Comparison of ENCODE assay signal across 8 mouse cellular contexts in the genomic region with DNA sequence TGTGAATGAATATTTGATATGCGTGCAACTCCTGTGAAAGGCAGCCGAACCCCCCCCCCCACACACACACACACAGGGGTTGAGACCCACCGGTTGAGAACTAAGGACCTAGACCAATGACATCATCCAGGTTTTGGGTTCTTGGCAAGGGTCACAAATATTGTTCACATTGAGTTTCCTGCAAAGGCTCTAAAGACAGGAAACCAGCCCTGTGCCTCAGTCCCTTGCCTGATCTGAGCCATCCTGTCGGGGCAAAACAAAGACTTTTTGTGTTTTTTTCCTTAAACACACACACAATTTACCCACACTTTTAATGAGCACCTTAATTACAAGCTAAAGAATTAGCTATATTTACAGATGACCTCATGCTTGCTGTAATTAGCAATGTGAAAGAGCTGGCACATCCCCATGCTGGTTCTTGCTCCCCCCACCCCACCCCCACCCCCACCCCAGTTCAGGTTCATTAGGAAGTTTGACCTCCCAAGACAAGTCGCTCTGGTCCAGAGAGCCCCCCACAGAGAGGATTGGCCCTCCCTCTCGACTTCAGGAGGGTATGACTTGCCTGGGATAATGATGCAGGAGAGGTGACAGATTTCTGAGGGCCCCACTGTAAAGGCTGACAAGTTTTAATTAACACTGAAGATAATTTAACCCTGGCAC. TPM values are rescaled to one million over a fixed set of nuclear protein-coding genes. Genes with fewer than 3 reads are reported as not detected.
DNase-seq lines count a peak whose midpoint lies in the region; ATAC-seq and TF ChIP-seq lines count a peak whose summit lies in the region.

No protein-coding gene starts in this region.

- H3K4me1 ChIP-seq in lung, embryonic 14.5 days (ENCODE audit: insufficient read depth): peaks cover 60% of the 10 kb centered on the region
- 0 out of 2 replicates have a peak, but pooled peaks cover 12% of the 10 kb centered on the region for H3K4me1 ChIP-seq in forebrain, postnatal 0 days (ENCODE audit: insufficient read depth)
- peaks cover 98% of the 10 kb centered on the region for H3K4me1 ChIP-seq in liver, embryonic 12.5 days

- no peak overlapping the region for H3K4me3 ChIP-seq in lung, embryonic 14.5 days (ENCODE audit: low read depth, low read length)
- H3K4me3 ChIP-seq in forebrain, postnatal 0 days (ENCODE audit: low read depth, low read length): no peak overlapping the region
- H3K4me3 ChIP-seq in liver, embryonic 12.5 days: no peak overlapping the region

- H3K4me2 ChIP-seq in lung, embryonic 14.5 days: peak overlapping the region; percentile 46
- H3K4me2 ChIP-seq in forebrain, postnatal 0 days (ENCODE audit: low read depth): no peak overlapping the region
- H3K4me2 ChIP-seq in liver, embryonic 12.5 days: no peak overlapping the region

- intact Hi-C loops in gastrocnemius, postnatal 14 days (cut with DNase I; ENCODE audit: low total_unique reads): no loop called here

- peaks cover 20% of the 10 kb centered on the region; the same call in 1 of the 2 replicates for H3K36me3 ChIP-seq in lung, embryonic 14.5 days (ENCODE audit: insufficient read depth)
- no peaks in the 10 kb centered on the region for H3K36me3 ChIP-seq in forebrain, postnatal 0 days (ENCODE audit: insufficient read depth)
- H3K36me3 ChIP-seq in liver, embryonic 12.5 days: peaks cover 58% of the 10 kb centered on the region

- no peak overlapping the region for H3K9ac ChIP-seq in lung, embryonic 14.5 days
- H3K9ac ChIP-seq in forebrain, postnatal 0 days: no peak overlapping the region
- no peak overlapping the region for H3K9ac ChIP-seq in liver, embryonic 12.5 days

- no peak for ATAC-seq in lung, embryonic 14.5 days (ENCODE audit: insufficient read depth)
- ATAC-seq in activated CD4-positive, CD25-positive, alpha-beta regulatory T cell, adult 4 months: peak; percentile 67
- no peak for ATAC-seq in forebrain, postnatal 0 days
- no peak for ATAC-seq in liver, embryonic 12.5 days

- H3K27me3 ChIP-seq in lung, embryonic 14.5 days (ENCODE audit: insufficient read depth, low read length): no peaks in the 10 kb centered on the region
- no peaks in the 10 kb centered on the region for H3K27me3 ChIP-seq in forebrain, postnatal 0 days (ENCODE audit: insufficient read depth, low read length)
- H3K27me3 ChIP-seq in liver, embryonic 12.5 days (replicated peaks): no peaks in the 10 kb centered on the region

- no peak for TF ChIP-seq CTCF in lung, embryonic 14.5 days (IDR thresholded peaks at IDR 0.05; ENCODE audit: low read depth)
- TF ChIP-seq CTCF in forebrain, postnatal 0 days (IDR thresholded peaks at IDR 0.05; ENCODE audit: low read depth): no peak

- DNase-seq in lung, embryonic 14.5 days: no peak
- no peak for DNase-seq in lung, postnatal 14 days
- no peak for DNase-seq in forebrain, postnatal 0 days
- DNase-seq in urinary bladder, adult 2 months (ENCODE audit: low spot score): no peak
- DNase-seq in gastrocnemius, postnatal 14 days: no peak
- no peak for DNase-seq in gastrocnemius, postnatal 4 days (ENCODE audit: low spot score in 2 of 2)

- H3K27ac ChIP-seq in lung, embryonic 14.5 days (ENCODE audit: low read depth): peak overlapping the region; percentile 95
- 0 out of 2 replicates have a peak overlapping the region, but pooled peaks have one; percentile 29 for H3K27ac ChIP-seq in forebrain, postnatal 0 days (ENCODE audit: low read depth, low read length)
- H3K27ac ChIP-seq in liver, embryonic 12.5 days: peak overlapping the region; percentile 75

- H3K9me3 ChIP-seq in lung, embryonic 14.5 days (ENCODE audit: low read depth, low read length): no peaks in the 10 kb centered on the region
- no peaks in the 10 kb centered on the region for H3K9me3 ChIP-seq in forebrain, postnatal 0 days (ENCODE audit: low read length)
- no peaks in the 10 kb centered on the region for H3K9me3 ChIP-seq in liver, embryonic 12.5 days (replicated peaks)

- 33% methylated on average over 6 of the region's 6 CpGs for WGBS in lung, embryonic 14.5 days
- 22% methylated on average over 6 of the region's 6 CpGs for WGBS in forebrain, postnatal 0 days
- 56% methylated on average over 6 of the region's 6 CpGs for WGBS in liver, embryonic 12.5 days (ENCODE audit: insufficient replicate concordance)

RNA-seq across cellular contexts. Expression of a gene that starts 17.3 kb away (rescaled TPM):
- polyA plus RNA-seq in lung, embryonic 14.5 days (2014; fragmentation: Nextera tagmentation; extraction: Ambion mirVana): 266 and 270 TPM in 2 replicates
- 100 to 1,000 TPM in 1 of 2 experiments, 10 to 100 TPM in 1; 84.6 to 128 TPM for polyA plus RNA-seq in activated CD4-positive, CD25-positive, alpha-beta regulatory T cell, adult 4 months (2017; shearing (Covaris generic))
- 45.1 and 71.2 TPM in 2 replicates for total RNA-seq in forebrain, postnatal 0 days (2014; rRNA removed)
- 96.0 and 103 TPM in 2 replicates for polyA plus RNA-seq in forebrain, postnatal 0 days (2015; fragmentation: Nextera tagmentation; extraction: Ambion mirVana)
- polyA plus RNA-seq in liver, embryonic 12.5 days (2016; fragmentation: Nextera tagmentation; extraction: Ambion mirVana): 165 and 166 TPM in 2 replicates
- 285 and 345 TPM in 2 replicates for polyA plus RNA-seq in urinary bladder, adult 2 months (2012; rRNA removed)
- total RNA-seq in gastrocnemius, postnatal 14 days (2021): 10 to 100 TPM; 68.1 to 85.9 TPM
- 100 to 1,000 TPM; 133 to 160 TPM for total RNA-seq in gastrocnemius, postnatal 4 days (2021)

RNA-seq across cellular contexts. Expression of a gene that starts 36.8 kb away (rescaled TPM):
- polyA plus RNA-seq in lung, embryonic 14.5 days (2014; fragmentation: Nextera tagmentation; extraction: Ambion mirVana): 392 and 398 TPM in 2 replicates
- polyA plus RNA-seq in activated CD4-positive, CD25-positive, alpha-beta regulatory T cell, adult 4 months (2017; shearing (Covaris generic)): 100 to 1,000 TPM; 603 to 630 TPM
- 360 and 399 TPM in 2 replicates for total RNA-seq in forebrain, postnatal 0 days (2014; rRNA removed)
- polyA plus RNA-seq in forebrain, postnatal 0 days (2015; fragmentation: Nextera tagmentation; extraction: Ambion mirVana): 318 and 368 TPM in 2 replicates
- polyA plus RNA-seq in liver, embryonic 12.5 days (2016; fragmentation: Nextera tagmentation; extraction: Ambion mirVana): 325 and 336 TPM in 2 replicates
- polyA plus RNA-seq in urinary bladder, adult 2 months (2012; rRNA removed): 368 and 380 TPM in 2 replicates
- total RNA-seq in gastrocnemius, postnatal 14 days (2021): 100 to 1,000 TPM; 142 to 147 TPM
- 100 to 1,000 TPM; 191 to 212 TPM for total RNA-seq in gastrocnemius, postnatal 4 days (2021)

RNA-seq across cellular contexts. Expression of a gene that starts 37.0 kb away (rescaled TPM):
- 8.5 and 10.7 TPM in 2 replicates for polyA plus RNA-seq in lung, embryonic 14.5 days (2014; fragmentation: Nextera tagmentation; extraction: Ambion mirVana)
- 100 to 1,000 TPM in 1 of 2 experiments, 10 to 100 TPM in 1; 88.8 to 120 TPM for polyA plus RNA-seq in activated CD4-positive, CD25-positive, alpha-beta regulatory T cell, adult 4 months (2017; shearing (Covaris generic))
- total RNA-seq in forebrain, postnatal 0 days (2014; rRNA removed): 3.6 and 8.9 TPM in 2 replicates
- 18.8 and 18.9 TPM in 2 replicates for polyA plus RNA-seq in forebrain, postnatal 0 days (2015; fragmentation: Nextera tagmentation; extraction: Ambion mirVana)
- 33.3 and 35.0 TPM in 2 replicates for polyA plus RNA-seq in liver, embryonic 12.5 days (2016; fragmentation: Nextera tagmentation; extraction: Ambion mirVana)
- polyA plus RNA-seq in urinary bladder, adult 2 months (2012; rRNA removed): 3.6 and 3.8 TPM in 2 replicates
- total RNA-seq in gastrocnemius, postnatal 14 days (2021): 1 to 10 TPM in 1 of 2 experiments, under 1 TPM in 1; 0.71 to 1.2 TPM
- 1 to 10 TPM; 1.3 to 1.6 TPM for total RNA-seq in gastrocnemius, postnatal 4 days (2021)

Comparison
In these comparisons a context has a peak if more than half of its experiments do, and no peak if none do; other contexts are left out.
1. H3K27ac ChIP-seq: peak in every context shown above with its lines; median percentile 95 in lung, embryonic 14.5 days; 75 in liver, embryonic 12.5 days; 29 in forebrain, postnatal 0 days.